Mouse (Mus musculus) liver, embryonic 14.5 days (tissue): ENCODE measurements at regions not wholly inside any gene's neighbourhood (a gene's known extent, or its start where the extent isn't known, plus 50 kb on each side); places are given as distances from the start of the nearest gene placed in this dataset.

Source experiments
- CTCF ChIP-seq: IDR thresholded peaks from 2 replicates; pipeline ENCODE4 v1.5.1; 2016; ENCODE audit warnings: antibody characterized with exemption, low read depth, control low read depth
- EP300 ChIP-seq: IDR thresholded peaks from 2 replicates; pipeline ENCODE4 v1.6.1; 2016; ENCODE audit warnings: antibody characterized with exemption, low read depth

- TF ChIP-seq CTCF (no peak), EP300 (no peak)
These were observed 348.0 kb upstream of the Thbs1 start for GRCm38 (mm10) chr2:117763631-117764030.
